16 mouse cellular contexts compared by ENCODE assay signal in genomic region chr2:4572498-4573263, GRCm38 (mm10).
DNase-seq lines count a peak whose midpoint lies in the region; ATAC-seq and TF ChIP-seq lines count a peak whose summit lies in the region.
"Had no signal": no experiment of that assay in that cellular context is flagged by ENCODE, and none has a peak within 500 bp of the region (broad histone marks: within the 10 kb centered on the region; RNA-seq: fewer than 3 reads in every experiment).

No protein-coding gene starts in this region.

- H3K4me3 ChIP-seq in kidney, adult 2 months (ENCODE audit: insufficient read depth, low read depth, low read length): no peak overlapping the region
- H3K4me3 ChIP-seq in MEL (ENCODE audit: control insufficient read depth in 1 of 2, insufficient read depth in 1 of 2, low read depth in 2 of 2, low read length in 2 of 2): no peak overlapping the region
- no peak overlapping the region for H3K4me3 ChIP-seq in intestine, embryonic 15.5 days (replicated peaks)
- peak overlapping the region; percentile 20 for H3K4me3 ChIP-seq in liver, embryonic 13.5 days (replicated peaks)
- no peak overlapping the region for H3K4me3 ChIP-seq in left cerebral cortex, adult 2 months
- H3K4me3 ChIP-seq: embryonic facial prominence, embryonic 13.5 days; neural tube, embryonic 13.5 days had no signal

- H3K9ac ChIP-seq in MEL (ENCODE audit: control insufficient read depth, low read depth, low read length, poor library complexity, severe bottlenecking): no peak overlapping the region
- H3K9ac ChIP-seq in intestine, embryonic 15.5 days: no peak overlapping the region
- peak overlapping the region; percentile 60 for H3K9ac ChIP-seq in liver, embryonic 13.5 days
- H3K9ac ChIP-seq: embryonic facial prominence, embryonic 13.5 days; neural tube, embryonic 13.5 days had no signal

- H3K36me3 ChIP-seq in kidney, adult 2 months (ENCODE audit: control insufficient read depth, insufficient read depth, low read length): no peaks in the 10 kb centered on the region
- H3K36me3 ChIP-seq in MEL (ENCODE audit: control insufficient read depth in 1 of 2, insufficient read depth in 2 of 2, low read length in 2 of 2): peaks cover 27 to 33% of the 10 kb centered on the region in 2 experiments
- 0 out of 2 replicates have a peak, but pooled peaks cover 6% of the 10 kb centered on the region for H3K36me3 ChIP-seq in intestine, embryonic 15.5 days
- peaks cover 99% of the 10 kb centered on the region for H3K36me3 ChIP-seq in liver, embryonic 13.5 days

- intact Hi-C loops in left cerebral cortex, adult 2 months (cut with DNase I): no loop called here

- no peaks in the 10 kb centered on the region for H3K79me2 ChIP-seq in MEL (ENCODE audit: control insufficient read depth, insufficient read depth, low read length, poor library complexity)

- WGBS in kidney, adult 2 months: 58% methylated on average over 7 of the region's 7 CpGs
- 67% methylated on average over 7 of the region's 7 CpGs for WGBS in intestine, embryonic 15.5 days
- WGBS in liver, embryonic 13.5 days (ENCODE audit: insufficient replicate concordance): 51% methylated on average over 7 of the region's 7 CpGs

- H3K9me3 ChIP-seq in MEL (replicated peaks; ENCODE audit: insufficient read depth, low read length): no peaks in the 10 kb centered on the region
- no peaks in the 10 kb centered on the region for H3K9me3 ChIP-seq in intestine, embryonic 15.5 days
- H3K9me3 ChIP-seq in liver, embryonic 13.5 days (replicated peaks): no peaks in the 10 kb centered on the region
- H3K9me3 ChIP-seq: embryonic facial prominence, embryonic 13.5 days; neural tube, embryonic 13.5 days had no signal

- no peak for TF ChIP-seq RAD21 in MEL (IDR thresholded peaks at IDR 0.05; ENCODE audit: low read depth, low read length)

- no peak for TF ChIP-seq POLR2A in kidney, adult 2 months (IDR thresholded peaks at IDR 0.05; ENCODE audit: low read depth, low read length)
- TF ChIP-seq POLR2A in MEL (IDR thresholded peaks at IDR 0.05; ENCODE audit: control insufficient read depth in 1 of 2, insufficient read depth in 1 of 2, low read depth in 1 of 2, low read length in 2 of 2, poor library complexity in 1 of 2): no peak

- H3K27ac ChIP-seq in kidney, adult 2 months (ENCODE audit: insufficient read depth, low read depth, low read length): peak overlapping the region; percentile 4; the same call in 1 of the 2 replicates
- no peak overlapping the region for H3K27ac ChIP-seq in MEL (ENCODE audit: control insufficient read depth, low read depth, low read length)
- H3K27ac ChIP-seq in intestine, embryonic 15.5 days: no peak overlapping the region
- H3K27ac ChIP-seq in liver, embryonic 13.5 days: peak overlapping the region; percentile 84
- H3K27ac ChIP-seq in left cerebral cortex, adult 2 months: no peak overlapping the region
- H3K27ac ChIP-seq: embryonic facial prominence, embryonic 13.5 days; neural tube, embryonic 13.5 days had no signal

- peaks cover 17% of the 10 kb centered on the region for H3K4me1 ChIP-seq in kidney, adult 2 months (ENCODE audit: control insufficient read depth, insufficient read depth, low read length)
- peaks cover 20% of the 10 kb centered on the region in 2 experiments for H3K4me1 ChIP-seq in MEL (ENCODE audit: control insufficient read depth in 1 of 2, insufficient read depth in 2 of 2, low read length in 2 of 2)
- H3K4me1 ChIP-seq in intestine, embryonic 15.5 days (replicated peaks): peaks cover 25% of the 10 kb centered on the region
- peaks cover 87% of the 10 kb centered on the region for H3K4me1 ChIP-seq in liver, embryonic 13.5 days (replicated peaks)

- peak; percentile 69 for ATAC-seq in intestine, embryonic 15.5 days
- ATAC-seq in liver, embryonic 13.5 days (ENCODE audit: low read depth): peak; percentile 95
- ATAC-seq: forebrain, embryonic 16.5 days had no signal

- H3K27me3 ChIP-seq in kidney, adult 2 months (replicated peaks; ENCODE audit: control insufficient read depth, insufficient read depth, low read length): no peaks in the 10 kb centered on the region
- H3K27me3 ChIP-seq in MEL (ENCODE audit: control insufficient read depth in 1 of 2, insufficient read depth in 2 of 2, low read length in 2 of 2): no peaks in the 10 kb centered on the region
- no peaks in the 10 kb centered on the region for H3K27me3 ChIP-seq in intestine, embryonic 15.5 days (replicated peaks)
- H3K27me3 ChIP-seq in liver, embryonic 13.5 days: no peaks in the 10 kb centered on the region
- H3K27me3 ChIP-seq: embryonic facial prominence, embryonic 13.5 days; neural tube, embryonic 13.5 days had no signal

- no peak overlapping the region for H3K4me2 ChIP-seq in intestine, embryonic 15.5 days (replicated peaks)
- peak overlapping the region; percentile 56 for H3K4me2 ChIP-seq in liver, embryonic 13.5 days
- H3K4me2 ChIP-seq: embryonic facial prominence, embryonic 13.5 days; heart, embryonic 11.5 days; neural tube, embryonic 13.5 days had no signal

- DNase-seq in kidney, adult 2 months: peak; percentile 63
- no peak for DNase-seq in kidney, adult 11 months
- DNase-seq in MEL (ENCODE audit: low read depth, low spot score): no peak
- DNase-seq in liver, embryonic 13.5 days: peak; percentile 65
- DNase-seq in right cerebral cortex, postnatal 25 days: no peak
- DNase-seq in cerebellum, postnatal 10 days: no peak
- DNase-seq in left cerebral cortex, adult 2 months (ENCODE audit: extremely low spot score in 1 of 2, low spot score in 2 of 2): no peak
- DNase-seq: adrenal gland, adult 8-10 months; cerebellum, postnatal 36 days; heart, postnatal 4 days; spleen, adult 18-20 months had no signal

- TF ChIP-seq EP300 in MEL (IDR thresholded peaks at IDR 0.05; ENCODE audit: low read depth in 1 of 2, low read length in 2 of 2): peak in 1 of 2 experiments; percentile 34; a peak in 1 of 4 replicates

- TF ChIP-seq CTCF in kidney, adult 2 months (conservative IDR thresholded peaks at IDR 0.05; ENCODE audit: insufficient read depth, insufficient read length, low read depth, low read length): no peak
- TF ChIP-seq CTCF in MEL (IDR thresholded peaks at IDR 0.05 in 2 of 3, conservative IDR thresholded peaks at IDR 0.05 in 1 of 3; ENCODE audit: control insufficient read depth in 1 of 3, insufficient read depth in 1 of 3, low read depth in 2 of 3, low read length in 3 of 3, poor library complexity in 1 of 3, severe bottlenecking in 1 of 3): no peak
- TF ChIP-seq CTCF in left cerebral cortex, adult 2 months (IDR thresholded peaks at IDR 0.05): no peak

TF ChIP-seq in MEL, 35 proteins besides CTCF, POLR2A, EP300 and RAD21:
- peak; percentile 33; the same call in 1 of the 2 replicates for TF ChIP-seq TCF12 (IDR thresholded peaks at IDR 0.05; ENCODE audit: low read depth, low read length)
- TF ChIP-seq ETS1 (IDR thresholded peaks at IDR 0.05; ENCODE audit: low read depth, low read length): 0 out of 2 replicates have a peak, but pooled peaks have one; percentile 16
- TF ChIP-seq MXI1 (IDR thresholded peaks at IDR 0.05; ENCODE audit: low read depth, low read length): no peak
- TF ChIP-seq CHD1 (IDR thresholded peaks at IDR 0.05; ENCODE audit: low read depth, low read length): no peak
- TF ChIP-seq GATA1 (IDR thresholded peaks at IDR 0.05; ENCODE audit: low read depth, low read length): 0 out of 2 replicates have a peak, but pooled peaks have one; percentile 8

Comparison
In these comparisons a context has a peak if more than half of its experiments do, and no peak if none do; other contexts are left out.
1. DNase-seq: peak in kidney, adult 2 months (single experiment) and liver, embryonic 13.5 days (single experiment); none in kidney, adult 11 months (single experiment), MEL (single experiment), right cerebral cortex, postnatal 25 days (single experiment), cerebellum, postnatal 10 days (0 of 2) and left cerebral cortex, adult 2 months (0 of 2).
2. H3K27ac ChIP-seq: peak in kidney, adult 2 months (single experiment) and liver, embryonic 13.5 days (single experiment); none in MEL (single experiment), intestine, embryonic 15.5 days (single experiment) and left cerebral cortex, adult 2 months (single experiment).